Mouse (Mus musculus) neutrophil, adult 59 days (primary cell): Measurements from ENCODE around the gene Mindy3. TPM values are rescaled to one million over a fixed set of nuclear protein-coding genes. Genes with fewer than 3 reads are reported as not detected.

Experiments used
- total RNA-seq, 2 experiments: library from RNA; stranded (reverse); gene quantifications; 1 replicate in 1 of 2; 2 replicates in 1 of 2; pipeline ENCODE4 v1.2.4; 2023

Mindy3 gene
- 10 to 100 TPM; 62.9 to 66.8 TPM for total RNA-seq

DNA sequence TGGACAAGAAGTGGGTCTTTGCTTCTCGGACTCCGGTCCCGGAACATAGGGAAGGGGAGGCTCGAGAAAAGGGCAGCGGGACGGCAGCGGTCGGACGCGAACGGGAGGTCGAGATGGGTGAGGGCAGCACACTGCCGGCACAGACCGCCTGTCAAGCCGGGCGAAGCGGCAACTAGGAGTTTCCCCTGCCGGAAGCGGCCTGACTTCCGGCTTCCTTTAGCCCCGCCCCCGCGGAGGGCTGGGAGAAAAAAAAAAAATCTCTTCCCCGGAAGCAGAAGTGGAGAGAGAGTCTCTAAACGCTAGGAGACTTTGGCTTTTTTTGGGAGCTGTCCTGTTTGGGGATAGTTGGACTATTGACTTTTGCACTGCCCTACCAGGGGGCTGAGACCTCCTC, at the start of gene Mindy3:
Gene Mindy3 (minus strand): TSS at position 209 of the 394 bp plus-strand sequence.

DNA sequence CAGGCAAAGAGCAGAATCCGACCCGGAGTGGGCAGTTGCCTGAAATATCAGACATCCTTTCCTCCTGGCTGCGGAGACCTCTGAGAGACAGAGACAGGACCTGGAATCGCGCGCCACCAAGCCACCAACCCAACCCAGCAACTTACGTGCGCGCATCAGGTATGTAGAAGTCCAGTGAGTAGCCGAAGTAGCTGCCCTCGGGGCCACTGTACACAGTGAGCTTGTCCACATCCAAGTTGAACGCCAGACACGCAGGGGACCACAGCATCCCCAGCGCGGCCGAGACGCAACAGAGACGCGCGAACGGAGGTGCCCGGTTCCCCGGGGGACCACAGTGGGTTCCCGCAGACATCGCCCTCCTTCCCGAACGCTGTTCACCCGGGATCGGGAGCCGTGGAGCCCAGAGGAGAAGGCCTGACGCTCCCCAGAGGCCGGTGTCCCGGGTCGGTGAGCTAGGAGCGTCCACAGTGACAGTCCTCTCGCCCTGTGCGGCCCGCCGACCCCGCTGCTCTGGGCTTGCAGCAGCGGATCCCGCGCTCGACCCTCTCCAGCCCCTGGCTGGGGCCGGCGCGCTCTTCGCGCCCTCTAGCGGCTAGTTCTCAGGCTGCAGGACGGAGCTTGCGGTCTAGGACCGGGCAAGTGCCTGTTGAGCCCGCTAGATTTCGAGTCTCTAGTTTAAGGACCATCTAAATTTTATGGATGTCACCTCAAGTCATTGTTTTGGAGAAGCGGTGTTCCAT, 117.7 kb downstream of the Mindy3 start, which contains the start of gene Itga8:
Gene Itga8 (minus strand): TSS at position 492 of the 740 bp plus-strand sequence.

Other genes with a start within 250 kb of the Mindy3 start
- gene Itga8, start 117.5 kb downstream of the Mindy3 start, total RNA-seq: 10 to 100 TPM in 1 of 2 experiments, 1 to 10 TPM in 1; 6.9 to 10.2 TPM